Mouse (Mus musculus) small intestine, adult 2 months (tissue): Measurements from ENCODE around the gene Msh4.

ENCODE experiments used
- CTCF ChIP-seq: fragments of 200-500 bp; IDR thresholded peaks from 2 replicates; pipeline ENCODE4 v1.5.1; 2012; ENCODE audit warnings: low read depth, mild to moderate bottlenecking, control low read depth, inconsistent platforms, low read length, moderate library complexity, mixed read lengths; ENCODE audit not compliant: insufficient replicate concordance, insufficient read length; ENCODE audit errors: extremely low read depth
- POLR2A ChIP-seq: fragments of 200-500 bp; IDR thresholded peaks from 2 replicates; pipeline ENCODE4 v1.6.1; 2012; ENCODE audit warnings: low read depth, mild to moderate bottlenecking, control low read depth, inconsistent platforms, low read length, moderate library complexity

DNA sequence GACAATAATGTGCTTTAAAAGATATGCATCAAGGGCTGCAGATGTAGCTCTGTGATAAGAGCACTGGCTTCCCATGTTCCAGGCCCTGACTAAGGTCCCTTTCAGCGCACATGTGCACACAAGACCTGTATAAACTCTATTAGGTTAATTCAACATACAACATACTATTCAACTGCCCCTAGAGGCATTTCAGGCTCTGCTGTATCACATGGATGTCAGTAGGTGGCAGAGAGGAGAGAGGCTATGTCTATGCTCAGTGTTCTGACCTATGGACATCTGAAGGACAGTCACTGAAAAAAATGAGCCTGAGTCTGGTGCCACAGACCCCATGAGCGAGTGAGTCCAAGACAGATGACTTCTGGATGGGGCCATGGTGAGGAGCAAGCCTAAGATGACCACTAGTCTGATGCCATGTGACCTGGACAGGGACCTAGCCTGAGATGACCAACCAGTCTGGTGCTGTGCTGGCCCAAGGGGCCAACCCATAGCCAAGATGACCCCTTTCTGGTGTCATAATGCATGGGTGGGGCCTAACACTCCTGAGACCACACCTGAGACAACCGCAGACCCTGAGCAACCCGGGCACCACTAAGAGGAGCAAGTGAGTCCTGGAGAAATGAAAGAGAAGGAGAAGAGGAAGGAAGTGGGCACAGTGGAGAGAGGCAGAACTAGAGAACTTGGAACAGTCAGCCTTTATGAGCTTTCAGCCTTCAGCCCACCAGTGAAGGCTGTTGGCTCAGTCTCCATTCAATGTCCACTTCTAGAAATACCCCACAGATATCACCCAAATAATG, 41.1 kb downstream of the Msh4 start:
- TF ChIP-seq CTCF (no peak), POLR2A (no peak)
